Mouse (Mus musculus) lung, embryonic 16.5 days (tissue): ENCODE results near the gene Slc22a7. TPM values are rescaled to one million over a fixed set of nuclear protein-coding genes. Genes with fewer than 3 reads are reported as not detected.

Source experiments
- ATAC-seq: fragments of 200-750 bp; cut with Nextera tagmentation; 2 replicates; pipeline ENCODE4 v1.8.0; 2017; ENCODE audit warnings: low read depth, mild to moderate bottlenecking, moderate library complexity
- H3K27ac ChIP-seq: fragments of 300-500 bp; sonication (generic); 2 replicates; pipeline ENCODE4 v1.5.1; 2014; ENCODE audit warnings: mild to moderate bottlenecking, control low read depth, low read length
- H3K27me3 ChIP-seq: fragments of 300-500 bp; sonication (generic); 2 replicates; pipeline ENCODE4 v1.6.1; 2014; ENCODE audit warnings: low read depth, low read length, mixed read lengths; ENCODE audit not compliant: control insufficient read depth, insufficient read depth
- H3K36me3 ChIP-seq: fragments of 300-500 bp; sonication (generic); 2 replicates; pipeline ENCODE4 v1.6.1; 2014; ENCODE audit warnings: low read length; ENCODE audit not compliant: control insufficient read depth, insufficient read depth
- H3K4me1 ChIP-seq: fragments of 300-500 bp; sonication (generic); replicated peaks from 2 replicates; pipeline ENCODE4 v1.6.1; 2014; ENCODE audit warnings: low read length, mixed read lengths; ENCODE audit not compliant: control insufficient read depth, insufficient read depth
- H3K4me2 ChIP-seq: fragments of 300-500 bp; sonication (generic); 2 replicates; pipeline ENCODE4 v1.6.1; 2014; ENCODE audit warnings: low read depth, low read length, control low read depth
- H3K4me3 ChIP-seq: fragments of 300-500 bp; sonication (generic); 2 replicates; pipeline ENCODE4 v1.5.1; 2014; ENCODE audit warnings: mild to moderate bottlenecking, low read length, control low read depth
- H3K9ac ChIP-seq: fragments of 300-500 bp; sonication (generic); 2 replicates; pipeline ENCODE4 v1.6.1; 2014; ENCODE audit warnings: low read length, control low read depth
- H3K9me3 ChIP-seq: fragments of 300-500 bp; sonication (generic); 2 replicates; pipeline ENCODE4 v1.6.1; 2016; ENCODE audit warnings: low read length; ENCODE audit not compliant: control insufficient read depth
- WGBS: fragments of 180-500 bp; shearing (Covaris S2); extraction: QIAGEN DNeasy Blood & Tissue Kit; methylation state at CpG from one replicate; pipeline ENCODE4 v1.1.7; 2014; 5-methylcytosine and 5-hydroxymethylcytosine counted together
- polyA plus RNA-seq: library from polyadenylated mRNA; unstranded; fragments of >200 nt; fragmentation: Nextera tagmentation; extraction: Ambion mirVana; gene quantifications from 2 replicates; pipeline ENCODE4 v1.2.1, GENCODE M21; 2015

Gene Slc22a7
- 0.28 TPM in 1 of 2 replicates, not detected in the other for polyA plus RNA-seq

DNA sequence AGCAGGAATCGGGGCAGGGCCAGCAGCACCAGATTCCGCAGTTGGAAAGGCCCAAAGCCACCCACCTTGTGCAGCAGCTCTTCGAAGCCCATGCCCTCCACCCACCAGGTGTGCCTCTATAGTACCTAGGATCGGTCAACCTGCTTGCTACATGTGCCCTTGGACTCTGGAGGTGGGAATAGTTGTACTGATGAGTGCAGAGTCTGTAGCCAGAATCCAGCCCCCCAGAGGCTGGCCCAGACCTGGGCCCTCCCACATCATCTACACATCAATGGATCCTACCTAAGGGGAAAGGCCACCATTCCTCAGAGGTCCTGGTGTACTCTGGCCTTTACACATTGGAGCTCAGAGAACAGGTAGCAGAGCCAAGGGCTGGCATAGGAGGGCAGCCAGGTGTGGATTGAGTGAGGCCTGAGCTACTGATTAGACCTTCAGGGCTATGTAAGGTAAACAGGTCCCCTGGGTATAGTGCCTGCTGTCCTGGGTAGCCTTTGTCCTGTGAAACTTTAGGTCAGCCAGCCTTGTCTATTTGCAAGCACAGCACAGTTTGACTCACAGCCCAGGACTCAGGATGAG lies at the start of gene Slc22a7:
Gene Slc22a7, minus strand, starts transcription at position 160 of the 576 bp plus-strand sequence.
- no peaks in the 10 kb centered on the region for H3K36me3 ChIP-seq
- no peak within 1 kb of the TSS for H3K9ac ChIP-seq
- H3K27me3 ChIP-seq = peaks cover 10% of the 10 kb centered on the region; the same call in 1 of the 2 replicates

DNA sequence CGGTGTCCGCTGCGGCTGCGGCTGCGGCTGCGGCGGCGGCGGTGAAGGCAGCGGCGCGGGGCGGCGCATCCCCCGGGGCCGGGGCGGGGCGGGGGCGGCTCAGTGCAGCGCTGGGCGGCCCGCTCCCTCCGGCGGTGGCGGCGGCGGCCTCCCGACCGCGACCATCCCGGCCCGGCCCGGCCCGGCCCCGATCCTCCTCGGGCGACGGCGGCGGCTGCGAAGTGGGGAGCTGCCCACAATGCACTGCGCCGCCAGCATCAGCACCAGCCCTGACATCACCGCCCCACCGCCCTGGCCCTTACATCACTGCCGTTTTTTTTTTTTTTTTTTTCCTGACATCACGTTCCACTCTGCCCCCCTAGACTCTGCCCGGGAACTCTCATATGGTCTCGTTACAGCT lies 49.2 kb upstream of the Slc22a7 start, which contains the start of gene Ttbk1:
Gene Ttbk1, minus strand, starts transcription at position 245 of the 400 bp plus-strand sequence.
- H3K4me3 ChIP-seq = peak within 1 kb of the TSS; percentile 41
- 0 out of 2 replicates have a peak, but pooled peaks have one; percentile 11 for ATAC-seq
- no peak within 1 kb of the TSS for H3K27ac ChIP-seq
- H3K9me3 ChIP-seq = no peaks in the 10 kb centered on the region
- H3K9ac ChIP-seq = no peak within 1 kb of the TSS
- peak within 1 kb of the TSS; percentile 68 for H3K4me2 ChIP-seq
- peaks cover 12% of the 10 kb centered on the region for H3K4me1 ChIP-seq
- peaks cover 67% of the 10 kb centered on the region for H3K27me3 ChIP-seq
- no peaks in the 10 kb centered on the region for H3K36me3 ChIP-seq
- 3% methylated on average over 12 of the region's 49 CpGs for WGBS

More for the DNA sequence above, at the start of gene Slc22a7:
- no peak for ATAC-seq
- no peaks in the 10 kb centered on the region for H3K9me3 ChIP-seq
- no peak within 1 kb of the TSS for H3K27ac ChIP-seq
- WGBS = 91% methylated on average over 4 of the region's 4 CpGs
- peaks cover 3% of the 10 kb centered on the region for H3K4me1 ChIP-seq
- H3K4me3 ChIP-seq = no peak within 1 kb of the TSS
- H3K4me2 ChIP-seq = no peak within 1 kb of the TSS

GRCm38 (mm10) chr17:46486995-46487394 lies 48.7 kb upstream of the Slc22a7 start:
- H3K4me3 ChIP-seq = peak overlapping the region; percentile 41
- no peak overlapping the region for H3K9ac ChIP-seq
- ATAC-seq = 0 out of 2 replicates have a peak, but pooled peaks have one; percentile 2
- H3K4me1 ChIP-seq = peaks cover 12% of the 10 kb centered on the region
- no peak overlapping the region for H3K27ac ChIP-seq
- H3K4me2 ChIP-seq = peak overlapping the region; percentile 68
- peaks cover 67% of the 10 kb centered on the region for H3K27me3 ChIP-seq
- WGBS = 2% methylated on average over 14 of the region's 22 CpGs
- H3K36me3 ChIP-seq = no peaks in the 10 kb centered on the region
- no peaks in the 10 kb centered on the region for H3K9me3 ChIP-seq

DNA sequence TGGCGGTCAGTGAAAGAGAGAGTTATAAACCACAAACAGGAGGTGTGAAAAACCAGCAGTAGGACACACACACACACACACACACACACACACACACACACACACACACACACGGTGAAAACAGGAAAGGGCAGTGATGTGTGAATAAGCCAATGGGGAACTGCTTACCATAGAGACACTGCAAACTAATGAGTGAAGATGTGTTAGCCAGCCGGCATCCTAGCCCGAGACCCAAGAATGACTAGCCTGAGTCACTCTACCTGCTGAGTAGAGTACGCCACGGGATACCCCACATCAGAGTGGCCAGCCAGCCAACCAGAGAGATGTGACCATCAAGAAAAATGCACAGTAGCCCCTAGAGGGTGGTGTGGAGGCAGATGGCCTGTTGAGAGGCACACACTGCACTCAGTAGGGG lies 46.2 kb upstream of the Slc22a7 start:
- no peak overlapping the region for H3K9ac ChIP-seq
- H3K36me3 ChIP-seq = no peaks in the 10 kb centered on the region
- WGBS = 18% methylated on average over 6 of the region's 6 CpGs
- H3K4me2 ChIP-seq = no peak overlapping the region
- peaks cover 12% of the 10 kb centered on the region for H3K4me1 ChIP-seq
- H3K27ac ChIP-seq = no peak overlapping the region
- H3K4me3 ChIP-seq = no peak overlapping the region
- no peak for ATAC-seq
- no peaks in the 10 kb centered on the region for H3K9me3 ChIP-seq
- peaks cover 69% of the 10 kb centered on the region for H3K27me3 ChIP-seq

- Histone ChIP-seq H3K4me1 (peaks cover 12% of the 10 kb centered on the region), H3K27me3 (peaks cover 69% of the 10 kb centered on the region), H3K36me3 (no peaks in the 10 kb centered on the region), H3K9me3 (no peaks in the 10 kb centered on the region), H3K4me3 (peak overlapping the region; percentile 39), H3K27ac (no peak overlapping the region), H3K9ac (peak overlapping the region; percentile 31; the same call in 1 of the 2 replicates), H3K4me2 (peak overlapping the region; percentile 56)
- ATAC-seq = 0 out of 2 replicates have a peak, but pooled peaks have one; percentile 9
- 3% methylated on average over 13 of the region's 13 CpGs for WGBS
These were observed 45.8 kb upstream of the Slc22a7 start for GRCm38 (mm10) chr17:46484021-46484431.

GRCm38 (mm10) chr17:46483561-46484001 lies 45.3 kb upstream of the Slc22a7 start:
- under 1% methylated on average over 16 of the region's 16 CpGs for WGBS
- peak; percentile 49 for ATAC-seq
- H3K4me3 ChIP-seq = peak overlapping the region; percentile 39
- H3K27me3 ChIP-seq = peaks cover 64% of the 10 kb centered on the region
- no peaks in the 10 kb centered on the region for H3K9me3 ChIP-seq
- no peak overlapping the region for H3K27ac ChIP-seq
- H3K4me1 ChIP-seq = peaks cover 12% of the 10 kb centered on the region
- peak overlapping the region; percentile 31; the same call in 1 of the 2 replicates for H3K9ac ChIP-seq
- peak overlapping the region; percentile 56 for H3K4me2 ChIP-seq
- no peaks in the 10 kb centered on the region for H3K36me3 ChIP-seq

- no peak for ATAC-seq
- peaks cover 10% of the 10 kb centered on the region for H3K27me3 ChIP-seq
- no peak overlapping the region for H3K9ac ChIP-seq
- 75% methylated on average over 15 of the region's 15 CpGs for WGBS
- no peaks in the 10 kb centered on the region for H3K4me1 ChIP-seq
- H3K27ac ChIP-seq = no peak overlapping the region
- no peaks in the 10 kb centered on the region for H3K36me3 ChIP-seq
- H3K9me3 ChIP-seq = no peaks in the 10 kb centered on the region
- no peak overlapping the region for H3K4me2 ChIP-seq
- no peak overlapping the region for H3K4me3 ChIP-seq
These were observed 39.0 kb upstream of the Slc22a7 start for GRCm38 (mm10) chr17:46477286-46477685.

DNA sequence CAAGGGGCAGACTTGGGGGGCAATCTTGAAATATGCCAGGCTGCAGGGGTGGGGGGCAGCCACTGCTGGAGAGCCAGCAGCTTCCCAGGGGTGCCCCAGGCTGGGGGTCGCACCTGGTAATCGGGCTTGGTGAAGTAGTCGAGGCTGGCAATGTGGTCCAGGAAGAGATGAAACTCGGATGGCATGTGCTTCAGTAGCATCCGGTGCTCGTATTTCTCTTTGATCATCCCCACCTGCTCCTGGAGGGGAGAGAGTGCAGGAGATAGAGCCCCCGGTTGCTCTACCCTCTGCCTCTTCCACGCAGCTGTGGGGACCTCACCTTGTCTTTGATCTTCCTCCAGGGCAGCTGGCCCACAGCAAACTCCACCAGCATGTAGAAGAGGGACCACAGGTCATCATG lies 38.3 kb upstream of the Slc22a7 start:
- H3K4me2 ChIP-seq = no peak overlapping the region
- H3K9ac ChIP-seq = no peak overlapping the region
- 56% methylated on average over 8 of the region's 8 CpGs for WGBS
- peaks cover 10% of the 10 kb centered on the region for H3K27me3 ChIP-seq
- no peaks in the 10 kb centered on the region for H3K4me1 ChIP-seq
- H3K9me3 ChIP-seq = no peaks in the 10 kb centered on the region
- H3K4me3 ChIP-seq = no peak overlapping the region
- no peaks in the 10 kb centered on the region for H3K36me3 ChIP-seq
- no peak for ATAC-seq
- no peak overlapping the region for H3K27ac ChIP-seq

DNA sequence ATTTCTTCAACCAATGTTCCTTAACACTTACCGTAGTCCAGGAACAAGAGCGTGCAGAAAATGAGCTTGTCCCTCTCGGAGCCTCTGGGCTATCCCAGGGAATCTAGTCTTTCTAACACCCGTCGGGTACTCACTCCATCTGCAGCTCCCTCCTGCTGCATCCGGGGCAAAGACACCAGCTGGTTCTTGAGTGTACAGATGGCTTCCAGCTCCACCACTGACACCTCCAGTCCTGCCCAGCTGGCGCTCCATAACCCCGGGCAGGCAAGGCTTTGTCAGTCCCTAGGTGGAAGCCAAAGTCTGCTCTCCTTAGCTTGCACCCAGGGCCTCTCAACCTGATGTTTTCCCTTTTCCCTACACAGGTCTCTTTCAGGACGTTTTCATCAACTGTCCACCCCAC lies 29.6 kb upstream of the Slc22a7 start:
- Histone ChIP-seq H3K9me3 (no peaks in the 10 kb centered on the region), H3K27ac (no peak overlapping the region), H3K9ac (peak overlapping the region; percentile 11; the same call in 1 of the 2 replicates), H3K4me1 (no peaks in the 10 kb centered on the region), H3K36me3 (no peaks in the 10 kb centered on the region), H3K4me3 (no peak overlapping the region), H3K4me2 (no peak overlapping the region), H3K27me3 (peaks cover 2% of the 10 kb centered on the region; the same call in 1 of the 2 replicates)
- no peak for ATAC-seq
- 50% methylated on average over 9 of the region's 9 CpGs for WGBS
